Mouse (Mus musculus) midbrain, embryonic 11.5 days (tissue): ENCODE measurements at regions not wholly inside any gene's neighbourhood (a gene's known extent, or its start where the extent isn't known, plus 50 kb on each side); places are given as distances from the start of the nearest gene placed in this dataset.

Source experiments
- ATAC-seq: fragments of 200-750 bp; cut with Nextera tagmentation; 2 replicates; pipeline ENCODE4 v1.8.0; 2017; ENCODE audit warnings: moderate TSS enrichment, moderate library complexity; ENCODE audit not compliant: low FRiP score
- DNase-seq: peaks from one replicate; pipeline ENCODE4 v3.0.0; 2015; ENCODE audit warnings: low spot score; ENCODE audit errors: missing footprints
- H3K27ac ChIP-seq: fragments of 300-500 bp; sonication (generic); 2 replicates; pipeline ENCODE4 v1.5.1; 2014; ENCODE audit warnings: low read depth, low read length
- H3K27me3 ChIP-seq: fragments of 300-500 bp; sonication (generic); 2 replicates; pipeline ENCODE4 v1.6.1; 2014; ENCODE audit warnings: mild to moderate bottlenecking, low read length, moderate library complexity, mixed read lengths; ENCODE audit not compliant: control insufficient read depth, insufficient read depth
- H3K36me3 ChIP-seq: fragments of 300-500 bp; sonication (generic); 2 replicates; pipeline ENCODE4 v1.6.1; 2014; ENCODE audit warnings: mild to moderate bottlenecking, low read length, moderate library complexity, mixed read lengths; ENCODE audit not compliant: control insufficient read depth, insufficient read depth
- H3K4me1 ChIP-seq: fragments of 300-500 bp; sonication (generic); 2 replicates; pipeline ENCODE4 v1.6.1; 2014; ENCODE audit warnings: low read length; ENCODE audit not compliant: control insufficient read depth, insufficient read depth
- H3K4me2 ChIP-seq: fragments of 300-500 bp; sonication (generic); 2 replicates; pipeline ENCODE4 v1.6.1; 2014; ENCODE audit warnings: mild to moderate bottlenecking, moderate library complexity
- H3K4me3 ChIP-seq: fragments of 300-500 bp; sonication (generic); 2 replicates; pipeline ENCODE4 v1.5.1; 2014; ENCODE audit warnings: low read depth, low read length
- H3K9ac ChIP-seq: fragments of 300-500 bp; sonication (generic); 2 replicates; pipeline ENCODE4 v1.6.1; 2014; ENCODE audit warnings: low read length
- H3K9me3 ChIP-seq: fragments of 300-500 bp; sonication (generic); 2 replicates; pipeline ENCODE4 v1.6.1; 2016; ENCODE audit warnings: low read length; ENCODE audit not compliant: control insufficient read depth
- WGBS: fragments of 180-500 bp; shearing (Covaris S2); extraction: QIAGEN DNeasy Blood & Tissue Kit; methylation state at CpG from one replicate; pipeline ENCODE4 v1.1.7; 2014; 5-methylcytosine and 5-hydroxymethylcytosine counted together

GRCm38 (mm10) chr7:67825636-67826280, 66.2 kb upstream of the Synm start:
- Histone ChIP-seq H3K4me3 (no peak overlapping the region), H3K4me1 (no peaks in the 10 kb centered on the region), H3K36me3 (no peaks in the 10 kb centered on the region), H3K4me2 (no peak overlapping the region), H3K9ac (no peak overlapping the region), H3K27ac (no peak overlapping the region), H3K27me3 (no peaks in the 10 kb centered on the region), H3K9me3 (no peaks in the 10 kb centered on the region)
- DNase-seq (peak; percentile 54), ATAC-seq (no peak)
- WGBS: 80% methylated on average over 7 of the region's 7 CpGs

- Histone ChIP-seq H3K4me3 (no peak overlapping the region), H3K27me3 (no peaks in the 10 kb centered on the region), H3K36me3 (no peaks in the 10 kb centered on the region), H3K4me1 (no peaks in the 10 kb centered on the region), H3K9ac (no peak overlapping the region), H3K9me3 (no peaks in the 10 kb centered on the region), H3K4me2 (no peak overlapping the region), H3K27ac (no peak overlapping the region)
- ATAC-seq (no peak), DNase-seq (peak; percentile 21)
- 63% methylated on average over 8 of the region's 8 CpGs for WGBS
Measured at GRCm38 (mm10) chr7:67823943-67824645, 64.6 kb upstream of the Synm start.

- Histone ChIP-seq H3K27ac (no peak overlapping the region), H3K4me1 (no peaks in the 10 kb centered on the region), H3K9me3 (no peaks in the 10 kb centered on the region), H3K9ac (no peak overlapping the region), H3K27me3 (no peaks in the 10 kb centered on the region), H3K4me3 (no peak overlapping the region), H3K36me3 (no peaks in the 10 kb centered on the region), H3K4me2 (no peak overlapping the region)
- ATAC-seq: no peak
- peak; percentile 59 for DNase-seq
- WGBS: 95% methylated on average over 5 of the region's 5 CpGs
Measured at GRCm38 (mm10) chr7:67819551-67819950, 60.0 kb upstream of the Synm start.

- no peak for ATAC-seq
- Histone ChIP-seq H3K36me3 (no peaks in the 10 kb centered on the region), H3K4me2 (no peak overlapping the region), H3K9me3 (no peaks in the 10 kb centered on the region), H3K4me1 (no peaks in the 10 kb centered on the region), H3K27ac (no peak overlapping the region), H3K9ac (no peak overlapping the region), H3K4me3 (no peak overlapping the region), H3K27me3 (no peaks in the 10 kb centered on the region)
- peak; percentile 69 for DNase-seq
- 94% methylated on average over 6 of the region's 6 CpGs for WGBS
Measured at GRCm38 (mm10) chr7:67817556-67817955, 58.0 kb upstream of the Synm start.

DNA sequence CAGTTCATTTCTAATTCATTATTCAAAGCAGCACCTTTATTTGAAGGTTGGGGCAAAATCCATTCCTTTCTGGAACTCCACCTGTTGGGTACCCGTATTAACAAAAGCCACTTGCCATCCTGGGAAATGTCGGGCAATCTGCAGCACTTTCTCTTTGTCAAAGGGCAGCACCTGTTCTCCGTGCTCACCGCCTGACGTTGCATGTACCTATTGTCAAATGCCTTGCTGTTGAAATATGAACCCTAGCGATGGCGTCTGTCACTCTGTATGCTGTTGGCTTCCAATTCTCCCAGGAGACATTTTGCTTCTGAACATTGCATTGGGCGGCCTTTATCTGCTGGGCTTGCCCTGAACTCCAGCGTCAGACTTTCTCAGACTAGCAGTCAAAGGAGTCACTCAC, 55.3 kb upstream of the Synm start:
- peak; percentile 67 for DNase-seq
- Histone ChIP-seq H3K9me3 (no peaks in the 10 kb centered on the region), H3K9ac (no peak overlapping the region), H3K27me3 (no peaks in the 10 kb centered on the region), H3K4me2 (no peak overlapping the region), H3K27ac (no peak overlapping the region), H3K36me3 (no peaks in the 10 kb centered on the region), H3K4me3 (no peak overlapping the region), H3K4me1 (no peaks in the 10 kb centered on the region)
- ATAC-seq: no peak
- WGBS: 80% methylated on average over 9 of the region's 9 CpGs
